Mouse (Mus musculus): ENCODE measurements around the gene Trim15.

Gene Trim15

GRCm38 (mm10) chr17:36826002-36826401, 41.0 kb downstream of the Trim15 start:
- peak; percentile 75 for DNase-seq (ENCODE audit: low read depth)

GRCm38 (mm10) chr17:36825525-36825924, 41.5 kb downstream of the Trim15 start:
- DNase-seq (ENCODE audit: low read depth), result peak; percentile 48

GRCm38 (mm10) chr17:36824005-36824404, 43.0 kb downstream of the Trim15 start:
- peak; percentile 66 for DNase-seq (ENCODE audit: low read depth)

- no peak for DNase-seq (ENCODE audit: low read depth)
Observed at GRCm38 (mm10) chr17:36811871-36812270, 55.1 kb downstream of the Trim15 start, which contains the start of gene H2-M10.6. H2-M10.6 (plus strand) TSS chr17:36812171.
